Mouse (Mus musculus): ENCODE measurements around the gene Hrh1.

DNA sequence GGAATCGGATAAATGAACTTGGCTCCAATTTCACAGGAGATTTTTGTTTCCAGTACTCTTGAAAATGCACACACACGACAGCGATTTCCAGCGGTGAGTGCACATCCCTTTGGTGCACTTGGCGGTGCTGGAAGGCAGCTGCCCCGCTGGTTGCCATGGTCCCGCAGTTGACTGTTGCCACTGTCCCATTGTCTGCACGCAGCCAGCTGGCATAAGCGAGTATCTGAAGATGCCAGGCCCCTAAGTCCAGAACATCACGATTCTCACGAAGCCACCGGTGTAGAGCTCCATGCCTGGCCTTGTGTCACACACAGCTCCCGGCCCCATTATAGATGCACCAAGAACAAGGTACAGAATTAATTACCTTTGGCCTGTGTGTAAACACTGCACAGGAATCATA is 29.9 kb downstream of the Hrh1 start:
- TF ChIP-seq CTCF (IDR thresholded peaks at IDR 0.05; ENCODE audit: extremely low read depth, insufficient read length, insufficient replicate concordance, low read depth, low read length), result no peak
- no peak for TF ChIP-seq POLR2A (IDR thresholded peaks at IDR 0.05; ENCODE audit: low read depth, low read length)
